Mouse (Mus musculus) macrophage (primary cell): Measurements from ENCODE around the gene Strip1. TPM values are rescaled to one million over a fixed set of nuclear protein-coding genes. Genes with fewer than 3 reads are reported as not detected.

Experiments
- H3K27ac ChIP-seq: fragments of 350-480 bp; formaldehyde crosslinking; 2 replicates; pipeline ENCODE4 v1.9.0; 2021
- H3K36me3 ChIP-seq: fragments of 350-480 bp; formaldehyde crosslinking; 2 replicates; pipeline ENCODE4 v1.9.0; 2021; ENCODE audit errors: inconsistent target
- H3K4me3 ChIP-seq: fragments of 350-480 bp; formaldehyde crosslinking; 2 replicates; pipeline ENCODE4 v1.9.0; 2021; ENCODE audit errors: inconsistent target
- H3K79me2 ChIP-seq: fragments of 350-480 bp; formaldehyde crosslinking; 2 replicates; pipeline ENCODE4 v1.9.0; 2021; ENCODE audit errors: inconsistent target
- WGBS: methylation state at CpG from one replicate; pipeline ENCODE4 v1.1.7; 2026; ENCODE audit warnings: inconsistent platforms; ENCODE audit not compliant: missing documents; 5-methylcytosine and 5-hydroxymethylcytosine counted together
- polyA plus RNA-seq: library from polyadenylated mRNA; stranded (reverse); fragments of 250-400 nt; gene quantifications from 3 replicates; pipeline ENCODE4 v1.2.4, GENCODE M21; 2018; ENCODE audit warnings: inconsistent platforms

Strip1 gene
- polyA plus RNA-seq, 1 experiment from 2014 or later, result 20.6 TPM

- Histone ChIP-seq H3K27ac (no peak overlapping the region), H3K36me3 (peaks cover 89% of the 10 kb centered on the region), H3K4me3 (no peak overlapping the region), H3K79me2 (no peaks in the 10 kb centered on the region)
- 93% methylated on average over 3 of the region's 3 CpGs for WGBS
Observed at GRCm38 (mm10) chr3:107617800-107618199, 13.7 kb downstream of the Strip1 start.

- Histone ChIP-seq H3K27ac (no peak overlapping the region), H3K79me2 (no peaks in the 10 kb centered on the region), H3K4me3 (no peak overlapping the region), H3K36me3 (peaks cover 59% of the 10 kb centered on the region)
- WGBS, result 95% methylated on average over 11 of the region's 11 CpGs
Observed at GRCm38 (mm10) chr3:107612902-107613525, 18.5 kb downstream of the Strip1 start.

GRCm38 (mm10) chr3:107611394-107611793 is 20.1 kb downstream of the Strip1 start:
- WGBS, result 96% methylated on average over 4 of the region's 4 CpGs
- Histone ChIP-seq H3K36me3 (peaks cover 45% of the 10 kb centered on the region), H3K27ac (no peak overlapping the region), H3K4me3 (no peak overlapping the region), H3K79me2 (no peaks in the 10 kb centered on the region)

GRCm38 (mm10) chr3:107609376-107609775 is 22.1 kb downstream of the Strip1 start:
- no peak overlapping the region for H3K4me3 ChIP-seq
- H3K27ac ChIP-seq, result no peak overlapping the region
- 78% methylated on average over 3 of the region's 3 CpGs for WGBS
- no peaks in the 10 kb centered on the region for H3K79me2 ChIP-seq
- H3K36me3 ChIP-seq, result peaks cover 25% of the 10 kb centered on the region; the same call in 1 of the 2 replicates

GRCm38 (mm10) chr3:107608808-107609207 is 22.7 kb downstream of the Strip1 start:
- Histone ChIP-seq H3K27ac (no peak overlapping the region), H3K36me3 (peaks cover 19% of the 10 kb centered on the region; the same call in 1 of the 2 replicates), H3K4me3 (no peak overlapping the region), H3K79me2 (no peaks in the 10 kb centered on the region)
- WGBS, result 72% methylated on average over 4 of the region's 4 CpGs

GRCm38 (mm10) chr3:107607221-107607620 is 24.3 kb downstream of the Strip1 start:
- no peak overlapping the region for H3K27ac ChIP-seq
- 84% methylated on average over 8 of the region's 8 CpGs for WGBS
- no peaks in the 10 kb centered on the region for H3K79me2 ChIP-seq
- H3K4me3 ChIP-seq, result no peak overlapping the region
- 0 out of 2 replicates have a peak, but pooled peaks cover 4% of the 10 kb centered on the region for H3K36me3 ChIP-seq

GRCm38 (mm10) chr3:107605304-107605703 is 26.2 kb downstream of the Strip1 start:
- 15% methylated on average over 4 of the region's 4 CpGs for WGBS
- Histone ChIP-seq H3K79me2 (no peaks in the 10 kb centered on the region), H3K36me3 (no peaks in the 10 kb centered on the region), H3K27ac (no peak overlapping the region), H3K4me3 (no peak overlapping the region)

GRCm38 (mm10) chr3:107600127-107600526 is 31.4 kb downstream of the Strip1 start:
- WGBS, result 40% methylated on average over 5 of the region's 6 CpGs
- Histone ChIP-seq H3K36me3 (no peaks in the 10 kb centered on the region), H3K79me2 (no peaks in the 10 kb centered on the region), H3K4me3 (no peak overlapping the region), H3K27ac (no peak overlapping the region)

- Histone ChIP-seq H3K27ac (no peak overlapping the region), H3K79me2 (no peaks in the 10 kb centered on the region), H3K36me3 (no peaks in the 10 kb centered on the region), H3K4me3 (no peak overlapping the region)
- WGBS, result 22% methylated on average over 22 of the region's 22 CpGs
Observed at GRCm38 (mm10) chr3:107597586-107598389, 33.7 kb downstream of the Strip1 start.

GRCm38 (mm10) chr3:107597134-107597533 is 34.4 kb downstream of the Strip1 start:
- no peaks in the 10 kb centered on the region for H3K79me2 ChIP-seq
- 11% methylated on average over 20 of the region's 24 CpGs for WGBS
- H3K36me3 ChIP-seq, result no peaks in the 10 kb centered on the region
- no peak overlapping the region for H3K4me3 ChIP-seq
- H3K27ac ChIP-seq, result no peak overlapping the region

- 4% methylated on average over 23 of the region's 26 CpGs for WGBS
- H3K79me2 ChIP-seq, result no peaks in the 10 kb centered on the region
- H3K27ac ChIP-seq, result no peak overlapping the region
- H3K4me3 ChIP-seq, result no peak overlapping the region
- no peaks in the 10 kb centered on the region for H3K36me3 ChIP-seq
Observed at GRCm38 (mm10) chr3:107596559-107596958, 34.9 kb downstream of the Strip1 start.

GRCm38 (mm10) chr3:107595938-107596461 is 35.5 kb downstream of the Strip1 start:
- 3% methylated on average over 34 of the region's 34 CpGs for WGBS
- Histone ChIP-seq H3K36me3 (no peaks in the 10 kb centered on the region), H3K27ac (no peak overlapping the region), H3K79me2 (no peaks in the 10 kb centered on the region), H3K4me3 (no peak overlapping the region)

- no peaks in the 10 kb centered on the region for H3K36me3 ChIP-seq
- H3K79me2 ChIP-seq, result no peaks in the 10 kb centered on the region
- 3% methylated on average over 49 of the region's 50 CpGs for WGBS
- H3K4me3 ChIP-seq, result no peak overlapping the region
- no peak overlapping the region for H3K27ac ChIP-seq
Observed at GRCm38 (mm10) chr3:107595264-107595937, 36.1 kb downstream of the Strip1 start.

- no peaks in the 10 kb centered on the region for H3K79me2 ChIP-seq
- WGBS, result 4% methylated on average over 20 of the region's 46 CpGs
- no peak within 1 kb of the TSS for H3K27ac ChIP-seq
- no peak within 1 kb of the TSS for H3K4me3 ChIP-seq
- no peaks in the 10 kb centered on the region for H3K36me3 ChIP-seq
Observed at GRCm38 (mm10) chr3:107594662-107595263, 36.7 kb downstream of the Strip1 start, which contains the start of gene Alx3. Alx3 (plus strand) TSS chr3:107595031.
